Mouse (Mus musculus) heart, embryonic 14.5 days (tissue): ENCODE results near the gene Cog7. TPM values are rescaled to one million over a fixed set of nuclear protein-coding genes. Genes with fewer than 3 reads are reported as not detected.

Experiments used
- ATAC-seq: fragments of 200-750 bp; cut with Nextera tagmentation; 2 replicates; pipeline ENCODE4 v1.8.0; 2017; ENCODE audit warnings: low read depth, moderate TSS enrichment; ENCODE audit not compliant: insufficient number of reproducible peaks, insufficient read depth, low FRiP score
- H3K27ac ChIP-seq, 2 experiments: fragments of 200-500 bp in 1 of 2; fragments of 300-500 bp in 1 of 2; sonication (generic) in 1 of 2; replicated peaks in 1 of 2; 2 replicates each; pipeline ENCODE4 v1.5.1; 2012 to 2014; ENCODE audit warnings: low read depth in 2 of 2, low read length in 2 of 2, control low read depth in 1 of 2, mild to moderate bottlenecking in 1 of 2, mixed read lengths in 1 of 2; ENCODE audit not compliant: control insufficient read depth in 1 of 2, insufficient read depth in 1 of 2
- H3K27me3 ChIP-seq: fragments of 300-500 bp; sonication (generic); 2 replicates; pipeline ENCODE4 v1.6.1; 2014; ENCODE audit warnings: mild to moderate bottlenecking, low read length, control low read depth; ENCODE audit not compliant: control insufficient read depth, insufficient read depth
- H3K36me3 ChIP-seq: fragments of 300-500 bp; sonication (generic); 2 replicates; pipeline ENCODE4 v1.6.1; 2014; ENCODE audit warnings: mild to moderate bottlenecking, control low read depth, low read length, mixed read lengths; ENCODE audit not compliant: control insufficient read depth, insufficient read depth
- H3K4me1 ChIP-seq, 2 experiments: fragments of 200-500 bp in 1 of 2; fragments of 300-500 bp in 1 of 2; sonication (generic) in 1 of 2; 2 replicates each; pipeline ENCODE4 v1.6.1; 2012 to 2014; ENCODE audit warnings: low read length in 2 of 2, control low read depth in 1 of 2, mixed read lengths in 1 of 2; ENCODE audit not compliant: control insufficient read depth in 2 of 2, insufficient read depth in 2 of 2
- H3K4me2 ChIP-seq: fragments of 300-500 bp; sonication (generic); 2 replicates; pipeline ENCODE4 v1.6.1; 2014; ENCODE audit warnings: mild to moderate bottlenecking, low read length
- H3K4me3 ChIP-seq, 2 experiments: fragments of 200-500 bp in 1 of 2; fragments of 300-500 bp in 1 of 2; sonication (generic) in 1 of 2; 2 replicates each; pipeline ENCODE4 v1.5.1; 2012 to 2014; ENCODE audit warnings: low read length in 2 of 2, mild to moderate bottlenecking in 2 of 2, control low read depth in 1 of 2, low read depth in 1 of 2, moderate library complexity in 1 of 2; ENCODE audit not compliant: control insufficient read depth in 1 of 2, insufficient read depth in 1 of 2
- H3K9ac ChIP-seq: fragments of 300-500 bp; sonication (generic); 2 replicates; pipeline ENCODE4 v1.6.1; 2014; ENCODE audit warnings: mild to moderate bottlenecking, low read length
- H3K9me3 ChIP-seq: fragments of 300-500 bp; sonication (generic); 2 replicates; pipeline ENCODE4 v1.6.1; 2016; ENCODE audit warnings: low read length, control low read depth; ENCODE audit not compliant: control insufficient read depth
- WGBS: fragments of 180-500 bp; shearing (Covaris S2); extraction: QIAGEN DNeasy Blood & Tissue Kit; methylation state at CpG from one replicate; pipeline ENCODE4 v1.1.7; 2014; 5-methylcytosine and 5-hydroxymethylcytosine counted together
- polyA plus RNA-seq: library from polyadenylated mRNA; unstranded; fragments of >200 nt; fragmentation: Nextera tagmentation; extraction: Ambion mirVana; gene quantifications from 2 replicates; pipeline ENCODE4 v1.2.1, GENCODE M21; 2014

Cog7 gene
- polyA plus RNA-seq, 1 experiment from 2014 or later: 18.3 TPM

DNA sequence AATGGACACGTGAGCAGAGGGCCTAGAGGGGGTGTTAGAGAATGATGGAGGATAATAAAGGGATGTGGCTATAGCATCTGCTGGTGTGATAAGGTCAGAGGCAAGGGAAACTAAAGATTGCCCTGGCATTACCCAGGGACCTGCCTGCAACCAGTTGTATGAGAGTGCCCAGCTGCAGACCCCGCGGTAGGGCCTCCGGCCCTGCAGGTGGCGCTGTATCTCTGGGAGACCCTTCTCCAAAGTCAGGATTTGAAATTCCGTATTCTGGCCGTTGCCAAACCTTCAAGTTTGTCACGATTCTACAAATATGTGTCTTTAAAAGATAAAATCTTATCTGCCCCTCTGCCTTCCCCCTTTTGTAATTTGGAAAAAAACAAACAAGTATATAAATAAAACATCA lies 122.6 kb downstream of the Cog7 start:
- ATAC-seq: no peak
- H3K4me3 ChIP-seq: no peak overlapping the region
- peaks cover 5% of the 10 kb centered on the region for H3K27me3 ChIP-seq
- 80% methylated on average over 8 of the region's 8 CpGs for WGBS
- H3K27ac ChIP-seq: no peak overlapping the region
- no peaks in the 10 kb centered on the region for H3K9me3 ChIP-seq
- no peaks in the 10 kb centered on the region for H3K4me1 ChIP-seq
- no peak overlapping the region for H3K4me2 ChIP-seq
- no peak overlapping the region for H3K9ac ChIP-seq
- H3K36me3 ChIP-seq: no peaks in the 10 kb centered on the region

DNA sequence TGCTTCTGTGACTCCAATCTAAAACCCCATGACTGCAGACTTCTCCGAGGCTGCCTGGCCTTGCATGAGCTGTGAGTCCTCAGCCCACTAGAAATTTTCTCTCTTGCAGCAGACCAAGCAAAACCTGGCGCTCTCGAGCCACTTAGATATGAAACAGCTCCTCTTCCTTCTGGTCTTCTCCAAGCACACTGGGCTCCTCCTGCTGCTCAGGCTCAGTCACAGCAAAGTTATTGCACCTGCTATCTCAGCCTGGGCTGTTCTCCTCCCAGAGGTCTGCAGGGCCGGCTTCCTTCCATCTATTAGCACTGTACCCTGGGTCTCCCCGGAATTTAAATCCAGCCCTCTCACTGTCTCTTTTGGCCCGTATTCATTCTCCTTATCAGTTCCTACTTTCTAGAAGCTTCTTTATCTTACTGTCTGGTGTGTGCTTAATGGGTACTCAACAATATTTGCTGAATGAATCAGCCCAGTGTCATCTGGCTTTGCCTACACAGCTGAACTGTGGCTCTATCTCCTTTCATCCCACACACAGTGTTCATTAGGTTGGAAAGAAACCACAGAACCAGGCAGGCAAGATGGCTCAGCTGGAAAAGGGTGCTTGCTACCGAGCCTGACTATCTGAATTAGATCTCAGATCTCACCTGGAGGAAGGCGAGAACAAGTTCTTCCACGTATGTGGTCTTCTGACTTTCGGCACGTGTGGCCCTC lies 124.2 kb downstream of the Cog7 start:
- no peak for ATAC-seq
- no peak overlapping the region for H3K4me3 ChIP-seq
- H3K9me3 ChIP-seq: no peaks in the 10 kb centered on the region
- no peaks in the 10 kb centered on the region for H3K27me3 ChIP-seq
- H3K9ac ChIP-seq: no peak overlapping the region
- H3K27ac ChIP-seq: no peak overlapping the region
- H3K4me1 ChIP-seq: no peaks in the 10 kb centered on the region
- 61% methylated on average over 11 of the region's 11 CpGs for WGBS
- H3K36me3 ChIP-seq: no peaks in the 10 kb centered on the region
- H3K4me2 ChIP-seq: no peak overlapping the region

DNA sequence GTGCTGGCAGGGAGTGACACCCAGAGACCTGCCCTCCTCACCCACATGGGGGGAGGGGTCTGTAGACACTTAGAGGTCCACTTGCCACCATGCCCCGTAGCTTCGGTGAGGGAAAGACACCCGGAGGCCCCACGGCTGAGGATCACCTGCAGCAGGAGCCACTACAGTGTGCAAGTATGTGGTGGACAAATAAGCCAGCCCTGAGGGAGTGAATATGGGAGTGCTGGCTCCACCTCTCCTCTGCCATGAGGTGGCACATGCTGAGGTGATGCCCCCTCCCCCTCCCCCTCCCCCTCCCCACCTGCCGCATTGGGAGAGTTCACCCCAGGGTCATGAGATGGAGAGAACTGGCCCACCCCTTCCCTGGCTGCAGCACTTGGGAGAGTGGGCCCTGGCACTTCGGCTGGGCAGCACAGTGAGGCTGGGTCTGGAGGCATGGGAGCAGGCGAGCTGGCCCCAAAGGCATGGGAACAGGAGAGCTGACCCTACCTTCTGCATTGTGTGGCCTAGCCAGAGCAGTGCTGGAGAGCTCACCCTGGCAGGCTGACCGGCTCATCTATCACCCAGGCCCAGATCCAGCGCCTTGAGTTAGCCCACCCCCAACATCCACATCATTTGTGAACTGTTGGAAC lies 132.9 kb downstream of the Cog7 start:
- H3K4me1 ChIP-seq: no peaks in the 10 kb centered on the region
- no peaks in the 10 kb centered on the region for H3K9me3 ChIP-seq
- ATAC-seq: peak; percentile 50; the same call in 1 of the 2 replicates
- no peak overlapping the region for H3K4me3 ChIP-seq
- no peak overlapping the region for H3K27ac ChIP-seq
- no peaks in the 10 kb centered on the region for H3K27me3 ChIP-seq
- no peak overlapping the region for H3K4me2 ChIP-seq
- H3K9ac ChIP-seq: no peak overlapping the region
- WGBS: 79% methylated on average over 8 of the region's 9 CpGs
- H3K36me3 ChIP-seq: no peaks in the 10 kb centered on the region

DNA sequence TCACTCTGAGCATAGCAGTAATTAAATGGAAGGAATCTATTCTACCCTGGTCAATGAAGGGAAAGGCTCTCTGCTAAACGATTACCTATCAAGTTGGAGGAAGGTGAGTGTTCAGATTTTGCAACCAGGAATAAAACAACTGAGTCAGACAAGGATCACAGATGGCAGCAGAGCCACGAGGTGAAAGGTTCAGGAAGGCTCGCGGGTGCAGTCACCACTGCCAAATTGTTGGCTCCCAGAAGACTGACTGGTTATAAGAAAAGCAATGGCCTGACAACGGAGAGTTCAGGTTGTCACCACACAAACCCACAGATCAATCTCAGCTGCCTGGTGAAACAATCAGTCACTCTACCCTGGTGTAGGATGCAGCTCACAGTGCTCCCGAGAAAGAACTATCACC lies 135.5 kb downstream of the Cog7 start:
- Histone ChIP-seq H3K27me3 (no peaks in the 10 kb centered on the region), H3K4me3 (no peak overlapping the region), H3K4me1 (peaks cover 3 to 5% of the 10 kb centered on the region in 2 experiments; a peak in 3 of 4 replicates), H3K27ac (no peak overlapping the region), H3K4me2 (no peak overlapping the region), H3K36me3 (no peaks in the 10 kb centered on the region), H3K9me3 (no peaks in the 10 kb centered on the region), H3K9ac (no peak overlapping the region)
- no peak for ATAC-seq
- 74% methylated on average over 6 of the region's 6 CpGs for WGBS

DNA sequence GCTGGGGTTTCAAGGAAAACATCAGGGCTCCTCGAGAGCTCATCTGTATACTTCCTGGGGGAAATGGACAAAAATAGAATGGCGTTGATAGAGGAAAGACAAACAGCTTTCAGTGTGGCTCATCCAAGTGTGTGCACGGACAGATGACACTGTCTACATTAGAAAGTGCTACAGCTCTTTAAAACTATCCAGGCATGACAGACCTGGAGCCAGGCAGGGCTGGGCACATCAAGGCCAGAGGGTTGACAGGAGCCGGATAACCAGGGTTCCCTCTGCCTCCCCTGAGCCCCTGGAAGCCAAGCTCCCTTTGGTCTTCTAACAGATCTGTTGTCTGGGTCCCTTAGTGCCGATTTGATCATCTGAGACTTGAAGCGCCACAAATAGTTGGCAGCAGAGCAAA lies 139.3 kb downstream of the Cog7 start:
- ATAC-seq: no peak
- H3K9me3 ChIP-seq: no peaks in the 10 kb centered on the region
- no peak overlapping the region for H3K4me3 ChIP-seq
- no peak overlapping the region for H3K4me2 ChIP-seq
- H3K27me3 ChIP-seq: no peaks in the 10 kb centered on the region
- 33% methylated on average over 6 of the region's 6 CpGs for WGBS
- H3K4me1 ChIP-seq: peaks cover 8 to 12% of the 10 kb centered on the region in 2 experiments; a peak in 3 of 4 replicates
- H3K9ac ChIP-seq: no peak overlapping the region
- no peak overlapping the region for H3K27ac ChIP-seq
- no peaks in the 10 kb centered on the region for H3K36me3 ChIP-seq

DNA sequence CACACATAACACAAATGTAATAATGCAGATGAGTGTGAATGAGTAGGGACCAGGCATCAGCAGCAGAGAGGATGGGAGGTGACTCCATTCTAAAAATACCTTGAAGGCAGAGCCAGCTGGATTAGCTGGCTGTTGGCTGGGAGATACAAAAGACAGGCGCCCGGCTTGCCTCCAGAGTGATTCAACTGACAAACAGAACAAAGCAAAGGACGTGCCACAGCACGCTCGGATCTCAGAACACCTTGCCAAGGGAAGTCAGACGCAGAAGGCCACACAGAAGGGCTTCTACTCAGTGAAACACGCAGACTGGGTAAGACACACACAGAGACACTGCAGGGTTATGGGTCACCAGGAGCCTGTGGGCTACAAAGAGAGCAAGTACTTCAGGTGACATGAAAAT lies 140.7 kb downstream of the Cog7 start:
- Histone ChIP-seq H3K9ac (0 out of 2 replicates have a peak overlapping the region, but pooled peaks have one; percentile 21), H3K27ac (peak overlapping the region; percentile 75 to 85), H3K27me3 (no peaks in the 10 kb centered on the region), H3K4me2 (peak overlapping the region; percentile 40), H3K4me1 (peaks cover 8 to 12% of the 10 kb centered on the region in 2 experiments; a peak in 3 of 4 replicates), H3K36me3 (no peaks in the 10 kb centered on the region), H3K4me3 (no peak overlapping the region), H3K9me3 (peaks cover under 1% of the 10 kb centered on the region; the same call in 1 of the 2 replicates)
- 19% methylated on average over 7 of the region's 7 CpGs for WGBS
- ATAC-seq: no peak

DNA sequence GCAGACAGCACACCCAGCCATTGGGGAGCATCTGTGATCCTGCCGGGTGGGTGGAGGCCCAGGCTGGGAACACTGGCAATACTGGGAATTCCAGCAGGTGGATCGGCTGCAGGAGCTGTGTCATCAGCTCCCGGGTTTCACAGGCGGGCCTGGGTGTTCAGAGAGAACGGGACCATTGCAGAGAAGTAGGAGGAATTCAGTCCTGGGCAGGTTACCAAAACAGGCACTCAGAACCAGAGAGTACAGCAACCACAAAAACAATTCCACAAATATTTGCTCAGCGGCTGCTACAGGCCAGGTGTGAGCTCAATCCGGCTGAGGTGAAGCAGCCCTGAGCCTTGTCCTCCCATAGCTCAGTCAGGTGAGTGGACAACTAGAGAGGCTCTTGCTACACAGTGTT lies 144.7 kb downstream of the Cog7 start:
- 82% methylated on average over 7 of the region's 7 CpGs for WGBS
- no peak for ATAC-seq
- H3K27ac ChIP-seq: no peak overlapping the region
- no peaks in the 10 kb centered on the region for H3K27me3 ChIP-seq
- H3K9me3 ChIP-seq: peaks cover 5% of the 10 kb centered on the region; the same call in 1 of the 2 replicates
- no peak overlapping the region for H3K4me2 ChIP-seq
- no peaks in the 10 kb centered on the region for H3K36me3 ChIP-seq
- H3K4me3 ChIP-seq: no peak overlapping the region
- H3K9ac ChIP-seq: no peak overlapping the region
- H3K4me1 ChIP-seq: peaks cover 8 to 9% of the 10 kb centered on the region in 2 experiments; a peak in 3 of 4 replicates
